Mouse (Mus musculus): ENCODE measurements at regions not wholly inside any gene's neighbourhood (a gene's known extent, or its start where the extent isn't known, plus 50 kb on each side); places are given as distances from the start of the nearest gene placed in this dataset.

DNA sequence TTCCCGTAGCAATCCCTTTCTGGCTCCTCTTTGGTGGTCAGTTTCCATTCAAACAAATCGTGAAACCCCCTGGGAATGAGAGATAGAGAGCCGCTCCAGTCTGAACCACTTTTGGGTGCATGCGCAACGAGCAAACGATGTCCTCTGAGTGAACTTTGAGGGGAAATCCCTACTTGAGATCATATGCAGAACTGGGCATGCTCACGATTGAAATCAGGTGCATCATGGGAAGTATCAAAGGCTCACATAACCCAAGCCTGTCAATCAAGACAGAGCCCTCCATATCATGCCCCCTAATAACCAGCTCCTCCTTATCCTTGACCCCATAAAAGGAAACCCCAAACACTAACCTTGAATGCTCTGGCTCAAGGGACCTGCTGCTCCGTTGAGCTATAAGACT lies 59.1 kb upstream of the Dio3 start:
- no peak for DNase-seq (ENCODE audit: low spot score in 2 of 2)

DNA sequence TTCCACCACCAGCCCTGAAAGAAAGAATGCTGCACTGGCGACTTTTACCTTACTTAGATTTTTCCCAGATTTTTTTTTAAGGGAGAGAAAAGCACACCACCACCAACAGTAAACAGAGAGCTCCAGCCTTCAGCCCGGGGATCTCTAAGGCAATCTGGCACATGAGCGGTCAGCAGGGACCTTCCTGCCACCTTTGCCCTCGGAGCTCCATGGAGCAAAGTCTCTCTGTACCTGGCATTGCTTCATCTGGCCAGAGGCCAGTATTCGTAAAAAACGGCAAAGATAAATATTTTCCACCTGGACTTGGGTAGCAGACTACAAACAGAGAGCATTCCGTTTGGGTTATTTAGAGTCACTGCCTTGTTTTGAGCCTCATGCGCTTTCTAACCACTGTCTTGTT lies 58.4 kb upstream of the Dio3 start:
- no peak for DNase-seq (ENCODE audit: low spot score in 2 of 2)

DNA sequence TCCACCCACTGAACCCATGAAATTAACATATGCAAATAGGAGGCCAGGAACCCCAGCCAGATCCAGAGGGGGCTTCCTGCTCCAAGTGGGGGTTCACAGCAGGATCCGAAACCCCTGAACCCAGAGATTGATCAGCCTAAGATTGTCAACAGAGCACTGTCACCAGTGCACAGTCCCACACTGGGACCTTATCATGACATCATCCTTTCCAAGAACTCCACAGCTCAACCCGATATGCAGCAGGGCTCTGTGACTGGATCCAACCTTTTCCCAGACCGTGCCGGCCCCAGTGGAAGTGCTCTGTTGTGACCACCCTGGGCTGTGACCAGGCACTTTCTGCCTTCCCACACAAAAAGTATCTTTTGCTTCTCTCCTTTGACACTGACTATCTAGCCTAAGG lies 57.7 kb upstream of the Dio3 start:
- DNase-seq (ENCODE audit: low spot score in 2 of 2): no peak

DNA sequence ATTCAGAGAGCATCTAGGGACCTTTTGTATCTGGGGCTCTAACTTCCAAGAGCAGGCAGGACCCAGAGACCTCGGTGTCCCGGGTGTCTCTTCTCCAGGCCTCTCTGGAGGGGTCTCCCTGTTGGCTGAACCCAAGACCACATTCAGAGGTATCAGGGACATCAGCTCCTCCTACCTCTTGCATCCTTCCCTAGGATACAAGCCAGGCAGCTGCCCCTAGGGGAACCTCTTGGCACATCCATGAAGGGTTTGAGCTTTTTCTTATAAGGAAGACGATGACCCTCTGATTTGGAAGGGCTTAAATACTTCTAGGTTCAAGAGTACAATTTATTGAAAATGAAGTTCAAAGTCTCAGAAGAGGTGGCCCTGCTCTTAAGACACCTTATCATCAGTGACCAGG lies 57.2 kb upstream of the Dio3 start:
- DNase-seq (ENCODE audit: low spot score in 2 of 2): no peak

DNA sequence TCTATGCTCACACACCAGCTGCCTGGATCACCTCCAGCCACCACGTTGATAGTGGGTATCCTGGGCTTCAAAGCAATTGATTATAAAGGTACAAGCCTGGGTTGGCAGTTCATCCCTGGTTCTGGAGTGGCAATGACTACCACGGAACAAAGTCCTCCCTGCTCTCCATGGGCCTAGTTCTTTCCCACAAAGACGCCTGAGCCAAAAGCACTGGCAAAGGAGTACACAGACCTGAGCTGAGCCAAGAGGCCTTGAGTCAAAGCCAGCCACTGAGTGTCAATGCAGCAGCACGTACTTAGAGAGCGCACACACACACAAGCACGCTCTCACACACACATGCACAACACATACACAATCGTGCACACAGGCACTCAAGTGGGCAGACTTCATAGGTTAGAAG lies 54.6 kb upstream of the Dio3 start:
- no peak for DNase-seq (ENCODE audit: low spot score in 2 of 2)

DNA sequence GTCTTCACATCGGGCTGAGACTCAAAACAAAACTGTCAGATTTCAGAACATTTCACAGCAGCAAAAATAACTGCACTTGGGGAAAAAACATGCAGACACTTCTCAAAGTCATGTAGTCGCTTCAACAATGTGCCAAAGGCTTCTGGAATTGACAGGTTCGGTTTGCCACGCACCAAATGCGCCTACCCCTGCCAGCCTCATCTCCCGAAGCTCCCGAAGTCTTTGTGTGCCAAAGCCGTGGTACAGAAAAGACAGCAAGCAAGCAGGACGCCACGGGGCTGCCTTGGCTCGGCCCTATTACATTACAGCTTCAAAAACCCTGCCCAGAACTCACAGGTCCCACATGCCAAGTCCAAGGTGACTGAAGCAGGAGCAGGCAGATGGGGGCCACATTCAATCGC lies 50.9 kb upstream of the Dio3 start:
- DNase-seq (ENCODE audit: low spot score in 2 of 2): peak; percentile 36 to 47
